Mouse (Mus musculus) spleen, adult 12 weeks (tissue): ENCODE results near the gene Phactr2.

Experiments
- DNase-seq: peaks from one replicate; pipeline ENCODE4 v3.0.0; 2022; ENCODE audit warnings: low spot score

The Phactr2 gene

GRCm38 (mm10) chr10:13274699-13275098 is 199.5 kb downstream of the Phactr2 start:
- DNase-seq = no peak

DNA sequence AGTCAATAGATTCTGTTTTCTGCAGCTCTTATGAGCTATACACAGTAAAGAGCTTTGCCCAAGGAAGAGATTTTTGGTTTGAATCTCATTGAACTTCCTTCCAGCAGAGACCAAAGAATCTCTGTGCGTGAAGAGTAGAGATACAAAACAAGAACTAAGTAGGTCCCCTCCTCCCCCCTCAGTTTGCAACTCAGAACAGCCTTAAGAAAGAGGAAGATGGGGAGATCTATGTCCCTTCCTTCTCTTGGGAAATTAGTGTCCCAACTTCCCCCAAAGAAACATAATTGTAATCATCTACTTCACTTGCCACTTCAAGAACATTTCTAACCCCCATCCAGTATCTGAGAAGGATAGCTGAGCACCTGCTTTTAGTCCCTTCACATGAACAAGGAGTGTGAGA is 200.5 kb downstream of the Phactr2 start:
- DNase-seq = no peak

DNA sequence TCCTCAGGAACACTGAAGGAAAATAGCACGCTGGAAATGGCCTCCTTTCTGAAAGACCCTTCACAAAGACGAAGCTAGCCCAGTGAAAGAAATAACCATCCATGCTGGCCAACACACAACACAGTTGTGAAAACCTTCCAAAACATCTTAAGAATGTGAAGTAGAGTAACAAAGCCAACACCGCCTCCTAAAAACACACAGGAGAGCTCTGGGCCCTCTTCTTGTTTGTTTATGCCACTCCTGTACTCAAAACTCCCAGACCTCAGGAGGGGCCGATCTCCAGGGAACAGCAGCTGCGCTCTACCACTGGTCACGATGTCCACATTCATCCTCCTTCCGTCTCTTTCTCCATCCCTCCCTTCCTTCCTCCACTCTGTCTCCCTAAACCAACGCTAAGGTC is 202.5 kb downstream of the Phactr2 start:
- DNase-seq = no peak

DNA sequence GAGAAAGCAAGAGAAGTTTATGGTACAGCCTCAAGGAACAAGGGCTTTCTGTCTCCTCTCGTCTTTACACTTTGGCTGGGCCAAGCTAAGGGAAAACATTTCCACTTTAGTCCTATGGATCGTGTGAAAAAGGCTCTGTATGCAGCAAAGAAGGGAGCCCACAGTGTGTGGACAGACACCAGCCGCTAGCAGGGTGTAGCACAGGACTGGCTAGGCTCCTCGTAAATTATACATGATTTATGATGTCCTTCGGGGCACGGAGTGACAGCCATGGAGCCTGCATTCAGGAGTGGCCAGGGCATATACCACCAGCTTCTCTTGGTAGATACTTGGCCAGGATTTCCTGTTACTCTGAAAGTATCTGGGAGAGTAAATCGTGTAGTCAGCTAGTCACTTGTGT is 203.1 kb downstream of the Phactr2 start:
- DNase-seq = no peak

- no peak for DNase-seq
Observed at GRCm38 (mm10) chr10:13270270-13270669, 203.9 kb downstream of the Phactr2 start.

DNA sequence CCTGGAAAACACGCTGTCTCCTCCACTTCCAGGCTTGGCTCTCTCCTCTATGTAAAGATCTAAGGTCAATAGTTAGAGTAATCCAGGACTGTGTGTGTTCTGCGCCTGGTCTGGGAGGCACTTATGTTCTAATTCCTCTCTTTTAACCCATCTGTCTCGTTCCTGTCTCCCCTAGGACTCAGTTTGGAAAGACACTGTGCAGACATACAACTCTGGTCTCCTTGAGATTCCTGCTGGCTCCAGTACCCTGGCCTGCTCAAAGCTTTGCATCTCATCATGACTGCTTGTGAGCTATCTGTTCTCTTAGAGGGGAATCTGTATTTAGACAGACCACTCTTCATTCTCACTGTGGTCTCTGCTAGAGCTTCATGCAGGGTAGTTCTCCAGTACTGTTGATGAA is 215.0 kb downstream of the Phactr2 start:
- DNase-seq = no peak

- no peak for DNase-seq
Observed at GRCm38 (mm10) chr10:13256196-13256595, 218.0 kb downstream of the Phactr2 start.

GRCm38 (mm10) chr10:13250280-13250679 is 223.9 kb downstream of the Phactr2 start:
- no peak for DNase-seq

DNA sequence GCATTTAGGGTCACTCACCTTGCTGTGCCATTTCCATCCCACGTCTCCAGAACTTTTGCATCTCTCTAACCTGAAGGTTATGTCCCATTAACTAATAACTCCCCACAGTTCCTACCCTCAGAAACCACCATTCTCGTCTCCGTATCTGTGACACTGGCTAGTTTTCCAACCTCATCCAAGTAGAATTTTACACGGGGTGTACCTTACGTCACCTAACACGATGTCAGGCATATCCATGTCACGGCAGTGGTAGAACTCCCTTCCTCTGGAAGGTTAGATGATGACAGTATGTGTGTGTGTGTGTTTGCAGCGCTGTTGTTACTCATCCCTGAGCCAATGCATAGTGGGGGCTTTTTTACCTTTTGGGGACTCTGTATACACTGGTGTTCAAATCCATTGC is 225.1 kb downstream of the Phactr2 start:
- DNase-seq = no peak

DNA sequence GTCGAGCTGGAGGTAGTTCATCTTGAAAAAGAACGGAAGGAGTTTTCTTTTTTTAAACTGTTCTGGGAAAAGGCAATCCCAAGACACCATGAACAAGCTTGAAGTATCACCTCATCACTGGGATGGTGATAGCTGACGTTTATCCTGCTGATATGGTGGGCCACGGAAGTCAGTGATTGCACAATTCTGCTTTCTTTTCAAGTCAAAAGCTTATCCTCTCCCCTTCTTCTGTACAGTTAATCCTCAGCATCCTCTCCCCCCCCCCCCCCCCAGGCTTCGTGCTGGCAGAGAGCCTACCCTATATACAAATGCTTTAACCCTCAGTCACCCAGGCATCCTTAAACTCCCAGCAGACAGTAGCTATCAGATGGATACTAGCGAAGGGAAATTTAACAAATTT is 228.5 kb downstream of the Phactr2 start:
- no peak for DNase-seq

DNA sequence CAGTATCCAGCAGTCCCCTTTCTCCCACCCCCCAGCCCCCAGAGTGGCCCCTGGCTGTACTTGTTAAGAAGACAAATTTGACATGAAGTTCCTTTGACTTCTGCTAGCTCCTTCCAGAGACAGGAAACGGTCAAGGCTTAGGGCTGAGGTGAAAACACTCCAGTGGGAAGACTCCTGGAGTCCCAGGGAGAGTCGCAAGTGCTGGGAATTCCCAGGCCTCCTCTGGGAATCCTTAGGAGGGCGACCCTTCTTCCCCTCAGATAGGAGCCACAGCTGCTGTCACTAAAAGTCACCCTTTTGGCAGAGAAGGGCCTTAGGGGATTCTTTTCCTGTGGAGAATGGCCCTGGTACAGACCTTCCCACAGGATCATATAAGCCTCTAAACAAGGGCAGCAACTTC is 230.0 kb downstream of the Phactr2 start:
- no peak for DNase-seq

- no peak for DNase-seq
Observed at GRCm38 (mm10) chr10:13240431-13240830, 233.8 kb downstream of the Phactr2 start.

DNA sequence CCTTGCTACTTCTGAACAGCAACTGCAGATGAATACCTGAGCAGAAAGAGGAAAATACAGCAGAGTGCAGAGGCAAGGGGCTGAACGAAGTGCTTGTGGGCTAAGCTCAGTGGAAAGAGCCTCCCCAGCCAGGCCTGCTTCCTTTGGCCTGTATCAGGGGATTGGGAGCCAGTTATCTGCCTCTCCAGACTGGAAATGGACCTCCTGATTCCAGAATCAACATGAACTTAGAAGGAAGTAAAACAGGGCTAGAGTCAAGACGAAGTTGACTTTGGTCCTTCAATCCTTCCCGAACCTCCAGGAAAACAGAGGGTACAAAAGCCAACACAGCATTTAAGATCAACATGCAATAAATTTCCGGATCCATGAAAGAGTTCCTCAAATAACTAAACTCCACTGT is 236.0 kb downstream of the Phactr2 start:
- no peak for DNase-seq

GRCm38 (mm10) chr10:13236866-13237265 is 237.3 kb downstream of the Phactr2 start:
- DNase-seq = no peak

- no peak for DNase-seq
Observed at GRCm38 (mm10) chr10:13234503-13234902, 239.7 kb downstream of the Phactr2 start.

- no peak for DNase-seq
Observed at GRCm38 (mm10) chr10:13233941-13234340, 240.3 kb downstream of the Phactr2 start.

GRCm38 (mm10) chr10:13233143-13233622 is 241.0 kb downstream of the Phactr2 start:
- no peak for DNase-seq

DNA sequence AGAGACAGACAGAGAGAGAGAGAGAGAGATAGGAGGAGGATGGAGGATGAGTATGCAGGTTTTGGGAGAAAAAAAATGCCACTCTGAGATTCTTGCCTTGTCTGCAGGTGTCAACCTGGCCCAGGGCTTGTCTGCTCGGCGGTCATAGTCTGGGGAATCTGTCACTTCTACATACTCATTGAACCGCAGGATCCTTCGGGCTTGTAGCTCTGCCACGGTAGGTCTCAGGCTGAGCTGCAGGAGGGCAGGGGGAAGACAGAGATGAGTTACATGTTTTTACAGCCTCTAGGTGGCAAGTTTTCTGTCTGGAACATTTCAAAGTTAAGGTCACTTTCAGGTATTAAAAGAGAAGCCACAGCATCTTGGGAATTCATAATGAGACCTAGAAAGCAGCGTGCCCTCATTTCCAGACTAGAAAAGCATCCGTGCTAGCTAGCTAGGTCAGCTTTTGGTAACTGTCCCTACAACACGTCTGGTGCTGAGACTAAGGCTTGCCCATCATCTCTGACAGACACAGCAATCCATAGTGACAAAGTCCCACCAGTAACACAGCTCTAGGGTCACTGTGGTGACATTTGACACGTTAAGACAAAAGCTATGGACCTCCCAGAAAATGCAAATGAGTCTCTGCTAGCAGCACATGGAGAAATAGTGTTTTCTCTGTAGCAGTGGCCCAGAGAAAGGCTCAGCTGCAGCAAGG is 241.6 kb downstream of the Phactr2 start:
- DNase-seq = no peak

GRCm38 (mm10) chr10:13230716-13231115 is 243.5 kb downstream of the Phactr2 start:
- DNase-seq = no peak

GRCm38 (mm10) chr10:13225377-13226063 is 248.7 kb downstream of the Phactr2 start:
- DNase-seq = no peak

DNA sequence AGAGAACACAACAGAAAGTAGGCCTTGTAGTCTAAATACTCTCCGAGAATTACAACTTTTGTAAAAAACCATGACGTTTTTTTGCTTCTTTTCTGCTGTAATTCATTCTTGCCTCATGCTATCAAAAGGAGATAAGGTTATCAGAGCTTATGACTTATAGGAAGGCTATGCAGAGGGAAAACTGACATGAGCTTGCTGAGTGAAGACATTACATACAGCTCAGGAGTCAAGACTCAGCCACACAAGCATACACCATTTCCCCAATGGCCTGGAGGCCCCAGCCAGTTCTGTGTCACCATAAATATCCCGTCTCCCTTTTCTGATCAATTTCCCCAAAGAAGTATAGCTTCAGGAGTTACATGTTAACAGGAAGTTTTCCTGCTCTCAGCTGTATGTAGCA is 252.1 kb downstream of the Phactr2 start:
- no peak for DNase-seq

DNA sequence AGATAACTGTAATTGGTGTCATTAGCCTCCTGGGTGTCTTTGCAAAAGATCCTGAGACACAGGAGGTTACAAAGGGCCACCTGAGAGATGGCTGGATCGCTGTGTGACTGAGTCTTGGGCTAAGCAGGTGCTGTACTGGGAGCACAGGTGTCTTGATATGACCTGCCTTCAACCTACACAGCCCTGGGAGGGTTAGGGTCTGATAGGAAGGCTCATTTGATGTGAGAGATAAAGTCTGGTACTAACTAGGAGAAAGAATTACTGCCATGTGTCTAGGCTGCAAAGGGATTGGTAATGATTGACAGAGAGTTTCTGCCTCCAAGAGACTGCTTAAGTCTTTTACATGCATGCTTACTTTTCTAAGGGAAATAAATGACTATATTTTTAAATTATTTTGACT is 254.2 kb downstream of the Phactr2 start:
- DNase-seq = no peak

- DNase-seq = no peak
Observed at GRCm38 (mm10) chr10:13213956-13214355, 260.3 kb downstream of the Phactr2 start.

- no peak for DNase-seq
Observed at GRCm38 (mm10) chr10:13212829-13213228, 261.4 kb downstream of the Phactr2 start.
